Mouse (Mus musculus) spleen, adult 2 months (tissue): ENCODE data around the gene Tmem156. TPM values are rescaled to one million over a fixed set of nuclear protein-coding genes. Genes with fewer than 3 reads are reported as not detected.

Experiments used
- DNase-seq, 2 experiments: peaks; one replicate each; pipeline versions ENCODE4 v3.0.0 to v3.0.0-alpha.2; 2012 to 2021; ENCODE audit warnings: low spot score in 2 of 2, low read depth in 1 of 2
- H3K27ac ChIP-seq: fragments of 200-500 bp; 2 replicates; pipeline ENCODE4 v1.5.1; 2012; ENCODE audit warnings: low read length, inconsistent platforms; ENCODE audit not compliant: insufficient read depth
- H3K27me3 ChIP-seq: fragments of 200-500 bp; 2 replicates; pipeline ENCODE4 v1.6.1; 2012; ENCODE audit warnings: mild to moderate bottlenecking, moderate library complexity, low read length, inconsistent platforms; ENCODE audit not compliant: control insufficient read depth, insufficient read depth
- H3K36me3 ChIP-seq: fragments of 200-500 bp; 2 replicates; pipeline ENCODE4 v1.6.1; 2012; ENCODE audit warnings: mild to moderate bottlenecking, low read length, inconsistent platforms; ENCODE audit not compliant: control insufficient read depth, insufficient read depth
- H3K4me1 ChIP-seq: fragments of 200-500 bp; 2 replicates; pipeline ENCODE4 v1.6.1; 2011; ENCODE audit warnings: inconsistent platforms; ENCODE audit not compliant: control insufficient read depth, insufficient read depth, insufficient read length
- H3K4me3 ChIP-seq: fragments of 200-500 bp; 2 replicates; pipeline ENCODE4 v1.5.1; 2011; ENCODE audit warnings: mild to moderate bottlenecking, inconsistent platforms; ENCODE audit not compliant: insufficient read depth, insufficient read length; ENCODE audit errors: extremely low read depth
- CTCF ChIP-seq: fragments of 200-500 bp; IDR thresholded peaks from 2 replicates; pipeline ENCODE4 v1.5.1; 2011; ENCODE audit warnings: mild to moderate bottlenecking, inconsistent platforms; ENCODE audit not compliant: insufficient read depth, insufficient read length, insufficient replicate concordance; ENCODE audit errors: extremely low read depth
- POLR2A ChIP-seq: fragments of 200-500 bp; IDR thresholded peaks from 2 replicates; pipeline ENCODE4 v1.6.1; 2011; ENCODE audit warnings: low read depth, low read length, inconsistent platforms
- WGBS: fragments of 180-500 bp; shearing (Covaris S2); methylation state at CpG from one replicate; pipeline ENCODE4 v1.1.7; 2018; 5-methylcytosine and 5-hydroxymethylcytosine counted together
- polyA plus RNA-seq: library from polyadenylated mRNA; depleted of rRNA; stranded (reverse); fragments of >200 nt; gene quantifications from 2 replicates; pipeline ENCODE4 v1.2.3, GENCODE M21; 2012

Gene Tmem156
- polyA plus RNA-seq, 1 experiment, result 2.9 TPM

GRCm38 (mm10) chr5:65026776-65027175 lies 65.2 kb downstream of the Tmem156 start:
- DNase-seq, result no peak
- Histone ChIP-seq H3K27me3 (no peaks in the 10 kb centered on the region), H3K4me3 (no peak overlapping the region), H3K4me1 (peaks cover 10% of the 10 kb centered on the region; the same call in 1 of the 2 replicates), H3K36me3 (no peaks in the 10 kb centered on the region), H3K27ac (no peak overlapping the region)
- 61% methylated on average over 9 of the region's 9 CpGs for WGBS
- no peak for TF ChIP-seq CTCF
- TF ChIP-seq POLR2A, result no peak

GRCm38 (mm10) chr5:65025916-65026315 lies 66.0 kb downstream of the Tmem156 start:
- 8% methylated on average over 6 of the region's 6 CpGs for WGBS
- no peak for TF ChIP-seq CTCF
- TF ChIP-seq POLR2A, result no peak
- peaks cover 10% of the 10 kb centered on the region; the same call in 1 of the 2 replicates for H3K4me1 ChIP-seq
- H3K4me3 ChIP-seq, result no peak overlapping the region
- no peaks in the 10 kb centered on the region for H3K27me3 ChIP-seq
- peak overlapping the region; percentile 17; the same call in 1 of the 2 replicates for H3K27ac ChIP-seq
- H3K36me3 ChIP-seq, result no peaks in the 10 kb centered on the region
- peak; percentile 68 to 70 for DNase-seq

DNA sequence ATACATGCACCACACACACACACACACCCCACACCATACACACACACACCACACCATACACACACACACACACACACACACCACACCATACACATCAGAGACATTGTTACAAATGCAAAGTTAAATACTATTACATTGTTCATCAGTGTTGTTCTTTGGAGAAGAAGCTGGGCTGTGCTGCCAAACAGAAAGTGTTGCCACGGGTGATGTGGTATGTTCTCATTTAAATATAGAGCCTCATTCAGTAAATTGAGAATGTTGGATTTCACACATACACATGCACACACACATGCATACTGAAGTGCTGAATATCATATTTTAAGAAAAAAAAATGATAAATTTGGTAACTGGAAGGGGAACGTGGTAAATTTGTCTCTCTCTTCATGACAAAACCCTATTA lies 67.3 kb downstream of the Tmem156 start:
- Histone ChIP-seq H3K4me1 (peaks cover 10% of the 10 kb centered on the region; the same call in 1 of the 2 replicates), H3K27me3 (no peaks in the 10 kb centered on the region), H3K4me3 (no peak overlapping the region), H3K36me3 (no peaks in the 10 kb centered on the region), H3K27ac (no peak overlapping the region)
- TF ChIP-seq CTCF (no peak), POLR2A (no peak)
- 62% methylated on average over 2 of the region's 2 CpGs for WGBS
- no peak for DNase-seq

DNA sequence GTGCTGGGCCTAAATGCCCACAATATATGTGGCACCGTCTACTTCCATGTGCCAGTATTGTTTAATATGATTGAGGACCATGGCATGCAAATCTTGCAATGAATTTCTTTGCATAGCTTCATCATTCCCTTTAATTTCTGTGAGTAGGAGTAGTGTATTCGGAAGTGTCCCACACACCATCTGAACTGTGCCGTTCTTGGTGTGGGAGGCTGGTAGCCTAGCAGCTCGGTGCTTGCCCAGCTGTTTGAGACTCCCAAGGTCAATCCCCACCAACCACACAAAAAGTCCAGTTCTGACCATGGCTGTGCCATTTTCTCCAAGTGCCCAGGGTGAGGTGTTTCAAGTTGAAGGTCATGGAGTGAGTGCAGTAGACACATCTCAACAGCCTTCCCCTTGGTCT lies 69.9 kb downstream of the Tmem156 start:
- H3K27ac ChIP-seq, result no peak overlapping the region
- no peak for DNase-seq
- peaks cover 10% of the 10 kb centered on the region; the same call in 1 of the 2 replicates for H3K4me1 ChIP-seq
- H3K27me3 ChIP-seq, result no peaks in the 10 kb centered on the region
- no peaks in the 10 kb centered on the region for H3K36me3 ChIP-seq
- 98% methylated on average over 4 of the region's 4 CpGs for WGBS
- no peak overlapping the region for H3K4me3 ChIP-seq
- TF ChIP-seq CTCF, result no peak
- no peak for TF ChIP-seq POLR2A

GRCm38 (mm10) chr5:65019823-65020222 lies 72.1 kb downstream of the Tmem156 start:
- Histone ChIP-seq H3K36me3 (no peaks in the 10 kb centered on the region), H3K4me3 (no peak overlapping the region)
- 26% methylated on average over 7 of the region's 7 CpGs for WGBS

DNA sequence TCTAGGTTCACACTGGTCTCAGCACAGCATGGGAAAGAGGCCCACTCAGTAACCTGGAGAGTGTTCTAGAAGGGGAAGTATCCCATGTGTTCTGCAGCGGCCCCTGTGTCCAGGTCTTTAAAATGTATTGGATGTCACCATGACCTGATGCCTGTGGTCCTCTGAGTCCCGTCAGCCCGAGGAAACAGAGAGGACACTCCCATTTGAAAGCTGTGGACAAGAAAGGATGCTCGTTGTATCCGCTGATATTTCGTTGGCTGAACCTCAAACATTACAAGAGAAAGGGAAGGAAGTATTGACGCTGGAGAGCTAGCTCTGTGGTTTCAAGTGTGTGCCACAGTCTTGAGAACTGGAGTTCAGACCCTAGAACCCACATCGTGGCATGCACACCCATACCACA lies 72.8 kb downstream of the Tmem156 start:
- Histone ChIP-seq H3K27ac (no peak overlapping the region), H3K27me3 (no peaks in the 10 kb centered on the region), H3K36me3 (no peaks in the 10 kb centered on the region), H3K4me3 (no peak overlapping the region), H3K4me1 (no peaks in the 10 kb centered on the region; the same call in 1 of the 2 replicates)
- TF ChIP-seq POLR2A, result no peak
- TF ChIP-seq CTCF, result no peak
- DNase-seq, result no peak
- WGBS, result 7% methylated on average over 8 of the region's 8 CpGs

More at GRCm38 (mm10) chr5:65019823-65020222, 72.1 kb downstream of the Tmem156 start:
- Histone ChIP-seq H3K4me1 (no peaks in the 10 kb centered on the region; the same call in 1 of the 2 replicates), H3K27ac (0 out of 2 replicates have a peak overlapping the region, but pooled peaks have one; percentile 9), H3K27me3 (no peaks in the 10 kb centered on the region)
- TF ChIP-seq CTCF, result no peak
- DNase-seq, result no peak

- no peak overlapping the region for H3K27ac ChIP-seq
- TF ChIP-seq CTCF (no peak), POLR2A (no peak)
- H3K27me3 ChIP-seq, result no peaks in the 10 kb centered on the region
- H3K4me3 ChIP-seq, result no peak overlapping the region
- H3K4me1 ChIP-seq, result no peaks in the 10 kb centered on the region; the same call in 1 of the 2 replicates
- DNase-seq, result no peak
- WGBS, result 90% methylated on average over 3 of the region's 3 CpGs
- H3K36me3 ChIP-seq, result no peaks in the 10 kb centered on the region
These were observed 76.4 kb downstream of the Tmem156 start for GRCm38 (mm10) chr5:65015508-65015907.
